Comparison of ENCODE assay signal across 31 mouse cellular contexts in genomic region chr1:192293921-192294320, GRCm38 (mm10).
"Had no signal": no experiment of that assay in that cellular context is flagged by ENCODE, and none has a peak within 500 bp of the region (broad histone marks: within the 10 kb centered on the region; RNA-seq: fewer than 3 reads in every experiment).

No protein-coding gene starts in this region.

- ATAC-seq: liver, embryonic 12.5 days; liver, postnatal 0 days; lung, postnatal 0 days; midbrain, embryonic 13.5 days; midbrain, embryonic 15.5 days; midbrain, embryonic 16.5 days had no signal

- H3K36me3 ChIP-seq: limb, embryonic 10.5 days; limb, embryonic 12.5 days; limb, embryonic 13.5 days; limb, embryonic 15.5 days; liver, embryonic 12.5 days; liver, embryonic 13.5 days; liver, embryonic 15.5 days; lung, embryonic 15.5 days; midbrain, embryonic 10.5 days; midbrain, embryonic 12.5 days; midbrain, embryonic 13.5 days; midbrain, embryonic 15.5 days; neural tube, embryonic 12.5 days; neural tube, embryonic 13.5 days had no signal

- H3K9me3 ChIP-seq: limb, embryonic 10.5 days; limb, embryonic 12.5 days; limb, embryonic 13.5 days; limb, embryonic 15.5 days; liver, embryonic 12.5 days; liver, embryonic 13.5 days; liver, embryonic 15.5 days; lung, embryonic 15.5 days; megakaryocyte, embryonic 14.5 days; midbrain, embryonic 10.5 days; midbrain, embryonic 12.5 days; midbrain, embryonic 13.5 days; midbrain, embryonic 15.5 days; neural tube, embryonic 12.5 days; neural tube, embryonic 13.5 days had no signal

- H3K27me3 ChIP-seq: limb, embryonic 12.5 days; limb, embryonic 13.5 days; limb, embryonic 15.5 days; liver, embryonic 12.5 days; liver, embryonic 13.5 days; liver, embryonic 15.5 days; lung, embryonic 15.5 days; midbrain, embryonic 12.5 days; midbrain, embryonic 13.5 days; midbrain, embryonic 15.5 days; neural tube, embryonic 12.5 days; neural tube, embryonic 13.5 days had no signal

- H3K4me1 ChIP-seq: limb, embryonic 10.5 days; limb, embryonic 12.5 days; limb, embryonic 13.5 days; limb, embryonic 15.5 days; liver, embryonic 12.5 days; liver, embryonic 13.5 days; liver, embryonic 15.5 days; lung, embryonic 15.5 days; megakaryocyte, embryonic 14.5 days; midbrain, embryonic 12.5 days; midbrain, embryonic 13.5 days; midbrain, embryonic 15.5 days; neural tube, embryonic 12.5 days; neural tube, embryonic 13.5 days had no signal

- H3K4me3 ChIP-seq: limb, embryonic 10.5 days; limb, embryonic 12.5 days; limb, embryonic 13.5 days; limb, embryonic 15.5 days; liver, embryonic 12.5 days; liver, embryonic 13.5 days; liver, embryonic 15.5 days; lung, embryonic 15.5 days; megakaryocyte, embryonic 14.5 days; midbrain, embryonic 10.5 days; midbrain, embryonic 12.5 days; midbrain, embryonic 13.5 days; midbrain, embryonic 15.5 days; myocyte; neural tube, embryonic 12.5 days; neural tube, embryonic 13.5 days had no signal

- DNase-seq: left cerebral cortex, postnatal 4 days; liver; liver, embryonic 13.5 days; liver, postnatal 0 days; lung, adult 18-20 months; lung, adult 2 months; lung, embryonic 14.5 days; lung, postnatal 10 days; lung, postnatal 14 days; lung, postnatal 36 days; lung, postnatal 4 days; midbrain, embryonic 14.5 days had no signal

- H3K27ac ChIP-seq: limb, embryonic 10.5 days; limb, embryonic 12.5 days; limb, embryonic 13.5 days; limb, embryonic 15.5 days; liver, embryonic 12.5 days; liver, embryonic 13.5 days; liver, embryonic 14.5 days; liver, embryonic 15.5 days; lung, embryonic 15.5 days; macrophage; midbrain, embryonic 10.5 days; midbrain, embryonic 12.5 days; midbrain, embryonic 13.5 days; midbrain, embryonic 15.5 days; neural tube, embryonic 12.5 days; neural tube, embryonic 13.5 days had no signal
